In genomic region chr12:112451826-112452225, GRCm38 (mm10) we compare ENCODE assay signal across 23 mouse cellular contexts. TPM values are rescaled to one million over a fixed set of nuclear protein-coding genes. Genes with fewer than 3 reads are reported as not detected.
"Had no signal": no experiment of that assay in that cellular context is flagged by ENCODE, and none has a peak within 500 bp of the region (broad histone marks: within the 10 kb centered on the region; RNA-seq: fewer than 3 reads in every experiment).

No protein-coding gene starts in this region.

- H3K4me1 ChIP-seq: liver, embryonic 13.5 days; liver, embryonic 15.5 days had no signal

- H3K4me2 ChIP-seq: liver, embryonic 11.5 days; liver, embryonic 13.5 days; liver, embryonic 15.5 days; lung, embryonic 15.5 days; neural tube, embryonic 13.5 days; neural tube, embryonic 15.5 days; stomach, embryonic 15.5 days had no signal

- H3K27me3 ChIP-seq: liver, embryonic 13.5 days; liver, embryonic 15.5 days; lung, embryonic 15.5 days; stomach, embryonic 15.5 days had no signal

- H3K36me3 ChIP-seq: liver, embryonic 13.5 days; liver, embryonic 15.5 days; lung, embryonic 15.5 days; neural tube, embryonic 13.5 days; neural tube, embryonic 15.5 days; stomach, embryonic 15.5 days had no signal

- H3K4me3 ChIP-seq: liver, embryonic 13.5 days; liver, embryonic 15.5 days; lung, embryonic 15.5 days; megakaryocyte, embryonic 14.5 days; myocyte; neural tube, embryonic 13.5 days; neural tube, embryonic 15.5 days; stomach, embryonic 15.5 days had no signal

- H3K9ac ChIP-seq: liver, embryonic 13.5 days; liver, embryonic 15.5 days; liver, postnatal 0 days; lung, embryonic 15.5 days; neural tube, embryonic 13.5 days; neural tube, embryonic 15.5 days; stomach, embryonic 15.5 days had no signal

- H3K27ac ChIP-seq: liver, embryonic 13.5 days; liver, embryonic 15.5 days; lung, embryonic 15.5 days; macrophage; neural tube, embryonic 13.5 days; neural tube, embryonic 15.5 days; stomach, embryonic 15.5 days; stomach, postnatal 0 days had no signal

- ATAC-seq: liver, postnatal 0 days; lung, postnatal 0 days had no signal

- H3K9me3 ChIP-seq: liver, embryonic 15.5 days; lung, embryonic 15.5 days; neural tube, embryonic 15.5 days; stomach, embryonic 15.5 days had no signal

- DNase-seq: liver, embryonic 13.5 days; liver, postnatal 0 days; lung, adult 2 months; lung, postnatal 14 days; lung, postnatal 36 days; retina, postnatal 1 day; right cerebral cortex, adult 18-20 months; thymus, adult 2 months; thymus, postnatal 25 days; thymus, postnatal 4 days had no signal

RNA-seq across cellular contexts. Expression of gene A530016L24Rik, which starts 37.4 kb away (rescaled TPM):
- total RNA-seq: megakaryocyte progenitor cell, adult 5-6 weeks had no signal
- polyA plus RNA-seq: liver, embryonic 15.5 days; liver, postnatal 0 days; macrophage; neural tube, embryonic 11.5 days; stomach, postnatal 0 days had no signal
